Mouse (Mus musculus): ENCODE results near the gene Zfp871.

The Zfp871 gene

GRCm38 (mm10) chr17:32788094-32788559, at the start of gene Zfp871:
Zfp871 (minus strand) TSS chr17:32788287.
- DNase-seq (ENCODE audit: low spot score in 2 of 2) = peak; percentile 75 to 81

GRCm38 (mm10) chr17:32830418-32830782, 42.3 kb upstream of the Zfp871 start:
- DNase-seq (ENCODE audit: low spot score in 2 of 2) = no peak

GRCm38 (mm10) chr17:32829540-32830417, 41.7 kb upstream of the Zfp871 start, which contains the start of gene Zfp799:
Zfp799 (minus strand) TSS chr17:32830261.
- peak; percentile 48 to 74 for DNase-seq (ENCODE audit: low spot score in 2 of 2)

GRCm38 (mm10) chr17:32816074-32816784, 28.1 kb upstream of the Zfp871 start:
- no peak for DNase-seq (ENCODE audit: low spot score in 2 of 2)

- no peak for DNase-seq (ENCODE audit: low spot score in 2 of 2)
These were observed 26.0 kb upstream of the Zfp871 start for GRCm38 (mm10) chr17:32814136-32814535.

GRCm38 (mm10) chr17:32810648-32811047, 22.6 kb upstream of the Zfp871 start:
- DNase-seq (ENCODE audit: low spot score in 2 of 2) = no peak

- DNase-seq (ENCODE audit: low spot score in 2 of 2) = peak; percentile 17 to 42
These were observed 21.7 kb upstream of the Zfp871 start, which contains the start of gene Zfp811 for GRCm38 (mm10) chr17:32809544-32810374. Zfp811 (minus strand) TSS chr17:32809931.

- DNase-seq (ENCODE audit: low spot score in 2 of 2) = no peak
These were observed 20.8 kb upstream of the Zfp871 start for GRCm38 (mm10) chr17:32808921-32809320.

GRCm38 (mm10) chr17:32789244-32789643, 1.2 kb upstream of the Zfp871 start:
- no peak for DNase-seq (ENCODE audit: low spot score in 2 of 2)

GRCm38 (mm10) chr17:32788576-32788975, 489 bp upstream of the Zfp871 start:
- no peak for DNase-seq (ENCODE audit: low spot score in 2 of 2)

- DNase-seq (ENCODE audit: low spot score in 2 of 2) = peak in 1 of 2 experiments; percentile 14
These were observed 522 bp downstream of the Zfp871 start for GRCm38 (mm10) chr17:32787436-32788093.

- no peak for DNase-seq (ENCODE audit: low spot score in 2 of 2)
These were observed 1.1 kb downstream of the Zfp871 start for GRCm38 (mm10) chr17:32786944-32787343.

GRCm38 (mm10) chr17:32785656-32786055, 2.4 kb downstream of the Zfp871 start:
- DNase-seq (ENCODE audit: low spot score in 2 of 2) = no peak

GRCm38 (mm10) chr17:32777564-32777963, 10.5 kb downstream of the Zfp871 start:
- DNase-seq (ENCODE audit: low spot score in 2 of 2) = no peak

GRCm38 (mm10) chr17:32771213-32771612, 16.9 kb downstream of the Zfp871 start:
- no peak for DNase-seq (ENCODE audit: low spot score in 2 of 2)

- no peak for DNase-seq (ENCODE audit: low spot score in 2 of 2)
These were observed 21.7 kb downstream of the Zfp871 start for GRCm38 (mm10) chr17:32766422-32766821.

- DNase-seq (ENCODE audit: low spot score in 2 of 2) = no peak
These were observed 30.8 kb downstream of the Zfp871 start for GRCm38 (mm10) chr17:32757331-32757730.

- no peak for DNase-seq (ENCODE audit: low spot score in 2 of 2)
These were observed 34.5 kb downstream of the Zfp871 start for GRCm38 (mm10) chr17:32753634-32754033.

- no peak for DNase-seq (ENCODE audit: low spot score in 2 of 2)
These were observed 35.2 kb downstream of the Zfp871 start for GRCm38 (mm10) chr17:32752813-32753360.

GRCm38 (mm10) chr17:32750611-32751010, 37.5 kb downstream of the Zfp871 start:
- no peak for DNase-seq (ENCODE audit: low spot score in 2 of 2)

- no peak for DNase-seq (ENCODE audit: low spot score in 2 of 2)
These were observed 47.0 kb downstream of the Zfp871 start for GRCm38 (mm10) chr17:32741057-32741456.
